Mouse (Mus musculus): ENCODE results near the gene Grn. TPM values are rescaled to one million over a fixed set of nuclear protein-coding genes. Genes with fewer than 3 reads are reported as not detected.
A peak's percentile ranks its signal among the peaks of the same experiment; 100 is the strongest.

The Grn gene
- total RNA-seq, 1 experiment = 81.5 TPM

- no peak overlapping the region for H3K4me3 ChIP-seq (ENCODE audit: insufficient read depth in 1 of 2, low read depth in 1 of 2, low read length in 2 of 2, poor library complexity in 1 of 2, severe bottlenecking in 1 of 2)
- no peak for DNase-seq (ENCODE audit: low read depth, low spot score)
- H3K9me3 ChIP-seq (ENCODE audit: control insufficient read depth, insufficient read depth, low read depth, low read length) = no peaks in the 10 kb centered on the region
These were observed 5.4 kb upstream of the Grn start for GRCm38 (mm10) chr11:102424666-102425065.

DNA sequence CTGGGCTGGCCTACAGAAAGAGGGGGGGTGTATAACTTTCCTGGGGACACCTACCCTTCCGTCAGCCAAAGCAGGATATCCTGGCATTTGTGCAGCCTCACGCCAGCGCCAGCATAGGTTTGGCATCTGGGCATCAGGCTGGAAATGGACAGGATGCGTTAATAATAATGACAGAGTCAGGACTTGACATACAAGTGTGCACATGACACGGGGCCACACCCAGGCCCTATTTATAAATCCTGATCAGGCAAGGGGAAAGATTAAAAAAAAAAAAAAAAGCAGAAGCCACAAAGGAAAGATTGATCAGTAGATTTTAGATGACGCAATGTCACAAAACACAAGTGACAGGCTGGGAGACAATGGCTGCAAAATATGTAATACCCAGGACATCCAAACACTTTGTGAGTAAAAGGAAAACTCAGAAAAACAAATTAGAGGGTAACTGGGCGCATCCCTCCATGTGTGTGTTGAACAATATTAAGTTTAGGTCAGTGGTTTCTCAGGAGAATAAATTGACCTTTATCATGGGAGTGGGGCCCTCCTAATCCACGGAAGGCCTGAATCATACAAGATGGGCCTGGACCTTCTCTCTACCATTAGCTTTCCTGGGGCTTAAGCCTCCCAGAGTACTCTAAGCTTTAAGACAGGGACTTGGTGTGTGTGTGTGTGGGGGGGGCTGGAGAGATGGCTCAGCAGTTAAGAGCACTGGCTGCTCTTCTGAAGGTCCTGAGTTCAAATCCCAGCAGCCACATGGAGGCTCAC, 4.4 kb upstream of the Grn start:
- TF ChIP-seq HCFC1 (IDR thresholded peaks at IDR 0.05; ENCODE audit: borderline replicate concordance, insufficient read depth, low read length) = no peak
- TF ChIP-seq CHD2 (IDR thresholded peaks at IDR 0.05; ENCODE audit: low read depth, low read length) = no peak
- TF ChIP-seq ZC3H11A (IDR thresholded peaks at IDR 0.05; ENCODE audit: borderline replicate concordance, low read depth, low read length) = no peak
- no peak for TF ChIP-seq MAFK (IDR thresholded peaks at IDR 0.05; ENCODE audit: insufficient read depth, low read depth, low read length)
- TF ChIP-seq ZNF384 (IDR thresholded peaks at IDR 0.05; ENCODE audit: low read depth, low read length) = no peak
- no peak overlapping the region for H3K27ac ChIP-seq (ENCODE audit: insufficient read depth, low read depth, low read length, poor library complexity, severe bottlenecking)
- peaks cover 0 to 4% of the 10 kb centered on the region in 2 experiments; a peak in 3 of 4 replicates for H3K4me1 ChIP-seq (ENCODE audit: control insufficient read depth in 2 of 2, insufficient read depth in 2 of 2, low read length in 2 of 2, poor library complexity in 1 of 2)
- H3K9me3 ChIP-seq (ENCODE audit: control insufficient read depth, insufficient read depth, low read depth, low read length) = no peaks in the 10 kb centered on the region
- in situ Hi-C loops (cut with MboI; ENCODE audit: low sequenced_read_pairs in 2 of 2, unreplicated experiment in 2 of 2) = no loop called here
- no peak overlapping the region for H3K4me3 ChIP-seq (ENCODE audit: insufficient read depth in 1 of 2, low read depth in 1 of 2, low read length in 2 of 2, poor library complexity in 1 of 2, severe bottlenecking in 1 of 2)
- H3K36me3 ChIP-seq (ENCODE audit: control insufficient read depth, insufficient read depth, low read length, poor library complexity, severe bottlenecking) = no peaks in the 10 kb centered on the region
- H3K9ac ChIP-seq (ENCODE audit: insufficient read depth, low read depth, low read length, poor library complexity, severe bottlenecking) = 0 out of 2 replicates have a peak overlapping the region, but pooled peaks have one; percentile 11
- DNase-seq (ENCODE audit: low read depth, low spot score) = no peak

More at GRCm38 (mm10) chr11:102424666-102425065, 5.4 kb upstream of the Grn start:
- TF ChIP-seq MAFK (IDR thresholded peaks at IDR 0.05; ENCODE audit: insufficient read depth, low read depth, low read length) (no peak), ZNF384 (IDR thresholded peaks at IDR 0.05; ENCODE audit: low read depth, low read length) (no peak), CHD2 (IDR thresholded peaks at IDR 0.05; ENCODE audit: low read depth, low read length) (no peak), ZC3H11A (IDR thresholded peaks at IDR 0.05; ENCODE audit: borderline replicate concordance, low read depth, low read length) (no peak), HCFC1 (IDR thresholded peaks at IDR 0.05; ENCODE audit: borderline replicate concordance, insufficient read depth, low read length) (no peak)
- H3K36me3 ChIP-seq (ENCODE audit: control insufficient read depth, insufficient read depth, low read length, poor library complexity, severe bottlenecking) = no peaks in the 10 kb centered on the region
- H3K9ac ChIP-seq (ENCODE audit: insufficient read depth, low read depth, low read length, poor library complexity, severe bottlenecking) = no peak overlapping the region; the same call in 1 of the 2 replicates
- no peak overlapping the region for H3K27ac ChIP-seq (ENCODE audit: insufficient read depth, low read depth, low read length, poor library complexity, severe bottlenecking)
- peaks cover 0 to 4% of the 10 kb centered on the region in 2 experiments; a peak in 3 of 4 replicates for H3K4me1 ChIP-seq (ENCODE audit: control insufficient read depth in 2 of 2, insufficient read depth in 2 of 2, low read length in 2 of 2, poor library complexity in 1 of 2)
- in situ Hi-C loops (cut with MboI; ENCODE audit: low sequenced_read_pairs in 2 of 2, unreplicated experiment in 2 of 2) = no loop called here

DNA sequence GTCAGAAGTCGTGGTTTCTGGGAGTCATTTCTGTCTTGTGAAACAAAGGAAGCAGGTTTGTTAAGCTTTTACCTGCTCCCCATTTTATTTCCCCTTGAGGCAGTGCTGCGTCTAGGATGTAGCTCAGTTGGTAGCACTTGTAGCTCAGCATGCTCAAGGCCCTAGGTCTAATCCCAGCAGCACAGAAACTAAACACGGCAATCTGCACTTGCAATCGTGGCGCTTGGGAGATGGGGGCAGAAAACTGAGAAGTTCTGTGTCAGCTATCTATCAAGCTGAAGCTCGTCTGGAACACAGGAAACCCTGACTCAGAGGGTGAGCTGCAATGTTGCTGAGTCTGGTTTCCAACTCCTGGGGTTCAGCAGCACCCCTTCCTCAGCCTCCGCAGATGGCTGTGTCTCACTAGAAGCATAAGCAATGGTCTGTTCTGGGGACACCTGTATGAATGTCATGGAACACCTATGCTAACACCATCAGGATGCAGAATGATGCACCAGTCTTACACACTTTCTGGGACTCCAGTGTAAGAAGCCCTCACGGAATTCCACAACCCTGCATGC, 1.1 kb upstream of the Grn start:
- peaks cover 0 to 8% of the 10 kb centered on the region in 2 experiments; a peak in 3 of 4 replicates for H3K4me1 ChIP-seq (ENCODE audit: control insufficient read depth in 2 of 2, insufficient read depth in 2 of 2, low read length in 2 of 2, poor library complexity in 1 of 2)
- H3K4me3 ChIP-seq (ENCODE audit: insufficient read depth in 1 of 2, low read depth in 1 of 2, low read length in 2 of 2, poor library complexity in 1 of 2, severe bottlenecking in 1 of 2) = peak overlapping the region; percentile 73 to 83; a peak in 2 of 4 replicates
- H3K36me3 ChIP-seq (ENCODE audit: control insufficient read depth, insufficient read depth, low read length, poor library complexity, severe bottlenecking) = peaks cover 9% of the 10 kb centered on the region; the same call in 1 of the 2 replicates
- H3K9me3 ChIP-seq (ENCODE audit: control insufficient read depth, insufficient read depth, low read depth, low read length) = no peaks in the 10 kb centered on the region
- H3K27ac ChIP-seq (ENCODE audit: insufficient read depth, low read depth, low read length, poor library complexity, severe bottlenecking) = no peak overlapping the region
- no peak for DNase-seq (ENCODE audit: low read depth, low spot score)
- H3K9ac ChIP-seq (ENCODE audit: insufficient read depth, low read depth, low read length, poor library complexity, severe bottlenecking) = peak overlapping the region; percentile 87; the same call in 1 of the 2 replicates
- in situ Hi-C loops (cut with MboI; ENCODE audit: low sequenced_read_pairs in 2 of 2, unreplicated experiment in 2 of 2) = no loop called here
- TF ChIP-seq HCFC1 (IDR thresholded peaks at IDR 0.05; ENCODE audit: borderline replicate concordance, insufficient read depth, low read length) (no peak), CHD2 (IDR thresholded peaks at IDR 0.05; ENCODE audit: low read depth, low read length) (no peak), ZC3H11A (IDR thresholded peaks at IDR 0.05; ENCODE audit: borderline replicate concordance, low read depth, low read length) (no peak), ZNF384 (IDR thresholded peaks at IDR 0.05; ENCODE audit: low read depth, low read length) (no peak), MAFK (IDR thresholded peaks at IDR 0.05; ENCODE audit: insufficient read depth, low read depth, low read length) (no peak)

GRCm38 (mm10) chr11:102429551-102429950, 564 bp upstream of the Grn start:
- in situ Hi-C loops (cut with MboI; ENCODE audit: low sequenced_read_pairs in 2 of 2, unreplicated experiment in 2 of 2) = no loop called here
- peak overlapping the region; percentile 73 to 83 for H3K4me3 ChIP-seq (ENCODE audit: insufficient read depth in 1 of 2, low read depth in 1 of 2, low read length in 2 of 2, poor library complexity in 1 of 2, severe bottlenecking in 1 of 2)
- H3K9ac ChIP-seq (ENCODE audit: insufficient read depth, low read depth, low read length, poor library complexity, severe bottlenecking) = peak overlapping the region; percentile 87
- DNase-seq (ENCODE audit: low read depth, low spot score) = no peak
- peaks cover 12% of the 10 kb centered on the region; the same call in 1 of the 2 replicates for H3K36me3 ChIP-seq (ENCODE audit: control insufficient read depth, insufficient read depth, low read length, poor library complexity, severe bottlenecking)
- H3K27ac ChIP-seq (ENCODE audit: insufficient read depth, low read depth, low read length, poor library complexity, severe bottlenecking) = no peak overlapping the region; the same call in 1 of the 2 replicates
- H3K4me1 ChIP-seq (ENCODE audit: control insufficient read depth in 2 of 2, insufficient read depth in 2 of 2, low read length in 2 of 2, poor library complexity in 1 of 2) = peaks cover 0 to 8% of the 10 kb centered on the region in 2 experiments; a peak in 3 of 4 replicates
- H3K9me3 ChIP-seq (ENCODE audit: control insufficient read depth, insufficient read depth, low read depth, low read length) = no peaks in the 10 kb centered on the region
- TF ChIP-seq ZC3H11A (IDR thresholded peaks at IDR 0.05; ENCODE audit: borderline replicate concordance, low read depth, low read length) = no peak
- no peak for TF ChIP-seq MAFK (IDR thresholded peaks at IDR 0.05; ENCODE audit: insufficient read depth, low read depth, low read length)
- no peak for TF ChIP-seq ZNF384 (IDR thresholded peaks at IDR 0.05; ENCODE audit: low read depth, low read length)
- no peak for TF ChIP-seq HCFC1 (IDR thresholded peaks at IDR 0.05; ENCODE audit: borderline replicate concordance, insufficient read depth, low read length)
- TF ChIP-seq CHD2 (IDR thresholded peaks at IDR 0.05; ENCODE audit: low read depth, low read length) = no peak
